Mouse (Mus musculus): ENCODE data around the gene Il13ra1.

The Il13ra1 gene

GRCm38 (mm10) chrX:36195736-36196525 is 84.0 kb downstream of the Il13ra1 start, which contains the start of gene Zcchc12:
Gene Zcchc12, plus strand, starts transcription at chrX:36195904.
- no peak for DNase-seq (ENCODE audit: low spot score)

- DNase-seq (ENCODE audit: low spot score) = no peak
These were observed 97.6 kb downstream of the Il13ra1 start for GRCm38 (mm10) chrX:36209554-36209953.

- DNase-seq (ENCODE audit: low spot score) = no peak
These were observed 99.3 kb downstream of the Il13ra1 start for GRCm38 (mm10) chrX:36211216-36211615.
